Mouse (Mus musculus) stomach, postnatal 0 days (tissue): ENCODE results near the gene Sh2d7.

Experiments
- CTCF ChIP-seq: IDR thresholded peaks from 2 replicates; pipeline ENCODE4 v1.5.1; 2016; ENCODE audit warnings: antibody characterized with exemption, low read depth, mild to moderate bottlenecking, moderate library complexity
- EP300 ChIP-seq: optimal IDR thresholded peaks from 2 replicates; pipeline ENCODE3; 2016; ENCODE audit warnings: antibody characterized with exemption

DNA sequence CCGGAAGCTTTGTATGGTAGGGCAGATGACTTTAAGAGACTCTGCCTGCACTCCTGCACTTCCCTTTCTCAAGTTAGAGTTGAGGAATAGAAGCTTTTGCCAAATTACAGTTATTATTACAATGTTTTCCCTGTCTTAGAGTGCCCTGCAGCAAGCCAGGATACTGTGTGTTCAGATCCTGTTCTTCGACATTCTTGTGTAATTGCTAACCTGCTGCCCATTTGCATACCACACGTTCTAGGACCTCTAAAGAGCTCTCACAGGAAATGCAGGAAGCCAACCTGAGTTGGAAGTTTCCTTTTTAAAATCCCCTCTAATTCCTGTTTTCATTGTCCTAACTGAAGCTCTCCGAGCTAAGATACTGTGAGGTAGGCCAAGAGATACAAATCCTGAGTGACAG lies 28.2 kb downstream of the Sh2d7 start:
- TF ChIP-seq CTCF, result no peak
- TF ChIP-seq EP300, result no peak
